Mouse (Mus musculus): ENCODE data around the gene Lbx1.

DNA sequence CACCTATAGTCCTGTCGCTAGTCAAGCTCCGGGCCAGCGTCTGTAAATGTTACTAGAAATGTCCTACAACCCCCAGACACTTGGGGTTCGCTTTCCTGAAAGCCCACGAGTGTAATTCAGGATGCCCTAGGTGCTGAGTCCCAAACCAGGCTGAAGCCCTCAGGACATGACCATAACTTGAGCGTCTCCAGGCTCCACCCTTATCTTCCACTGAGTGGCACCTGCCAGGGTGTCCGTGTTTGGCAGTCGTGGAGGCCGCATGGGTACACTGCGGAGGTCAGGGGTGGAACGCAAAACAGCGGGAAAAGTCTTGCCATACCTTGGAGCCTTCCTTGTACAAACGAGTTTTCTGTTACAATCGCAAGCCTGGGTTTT is 3.6 kb downstream of the Lbx1 start:
- TF ChIP-seq CTCF (IDR thresholded peaks at IDR 0.05; ENCODE audit: low read depth, low read length) = no peak
- TF ChIP-seq POLR2A (IDR thresholded peaks at IDR 0.05; ENCODE audit: borderline replicate concordance, low read depth, low read length) = no peak
